Mouse (Mus musculus) neutrophil, adult 5-6 weeks (primary cell): ENCODE measurements around the gene Pabpc1l. TPM values are rescaled to one million over a fixed set of nuclear protein-coding genes. Genes with fewer than 3 reads are reported as not detected.

ENCODE experiments used
- ATAC-seq: fragments of 151-379, 151-347 bp; 2 replicates; pipeline ENCODE4 v1.8.0; 2017; ENCODE audit warnings: mild to moderate bottlenecking, moderate TSS enrichment; ENCODE audit not compliant: insufficient number of reproducible peaks, poor library complexity, low FRiP score, severe bottlenecking; ENCODE audit errors: extremely low read depth
- total RNA-seq: library from RNA; stranded (forward); fragments of 200-1000 nt; gene quantifications from 2 replicates; pipeline ENCODE4 v1.2.3, GENCODE M21; 2017

Gene Pabpc1l
- total RNA-seq: 0.37 and 6.4 TPM in 2 replicates

- ATAC-seq: no peak
Observed at GRCm38 (mm10) chr2:164025150-164025549, at the start of gene Pabpc1l. Gene Pabpc1l (plus strand): TSS chr2:164025450.

GRCm38 (mm10) chr2:163976448-163976847 is 48.8 kb upstream of the Pabpc1l start:
- ATAC-seq: no peak

GRCm38 (mm10) chr2:163987233-163987632 is 38.0 kb upstream of the Pabpc1l start:
- ATAC-seq: no peak

GRCm38 (mm10) chr2:163992871-163993270 is 32.4 kb upstream of the Pabpc1l start:
- ATAC-seq: no peak

- ATAC-seq: no peak
Observed at GRCm38 (mm10) chr2:163994654-163994976, 30.6 kb upstream of the Pabpc1l start, which contains the start of gene Ywhab. Gene Ywhab (plus strand): TSS chr2:163994960.

GRCm38 (mm10) chr2:163994977-163995862 is 30.0 kb upstream of the Pabpc1l start:
- ATAC-seq: peak; percentile 98

GRCm38 (mm10) chr2:163996275-163996674 is 29.0 kb upstream of the Pabpc1l start:
- no peak for ATAC-seq

- ATAC-seq: no peak
Observed at GRCm38 (mm10) chr2:163996899-163997298, 28.4 kb upstream of the Pabpc1l start.

GRCm38 (mm10) chr2:163998981-163999380 is 26.3 kb upstream of the Pabpc1l start:
- ATAC-seq: no peak

- ATAC-seq: no peak
Observed at GRCm38 (mm10) chr2:164002637-164003036, 22.6 kb upstream of the Pabpc1l start.

- no peak for ATAC-seq
Observed at GRCm38 (mm10) chr2:164004503-164004902, 20.7 kb upstream of the Pabpc1l start.

GRCm38 (mm10) chr2:164006932-164007331 is 18.3 kb upstream of the Pabpc1l start:
- peak; percentile 66 for ATAC-seq

- ATAC-seq: no peak
Observed at GRCm38 (mm10) chr2:164007547-164007946, 17.7 kb upstream of the Pabpc1l start.

GRCm38 (mm10) chr2:164007987-164008545 is 17.2 kb upstream of the Pabpc1l start:
- ATAC-seq: no peak

- no peak for ATAC-seq
Observed at GRCm38 (mm10) chr2:164009227-164009626, 16.0 kb upstream of the Pabpc1l start.

- ATAC-seq: no peak
Observed at GRCm38 (mm10) chr2:164010496-164010895, 14.8 kb upstream of the Pabpc1l start.

GRCm38 (mm10) chr2:164010944-164011343 is 14.3 kb upstream of the Pabpc1l start:
- 0 out of 2 replicates have a peak, but pooled peaks have one; percentile 24 for ATAC-seq

GRCm38 (mm10) chr2:164015304-164015703 is 9.9 kb upstream of the Pabpc1l start:
- ATAC-seq: no peak

GRCm38 (mm10) chr2:164018910-164019309 is 6.3 kb upstream of the Pabpc1l start:
- no peak for ATAC-seq

- no peak for ATAC-seq
Observed at GRCm38 (mm10) chr2:164019943-164020342, 5.3 kb upstream of the Pabpc1l start.
